Mouse (Mus musculus) CH12.LX (cell line): ENCODE data around the gene Fermt1.

ENCODE experiments used
- CTCF ChIP-seq, 2 experiments: IDR thresholded peaks in 1 of 2; conservative IDR thresholded peaks in 1 of 2; 2 replicates each; pipeline ENCODE4 v1.5.1; 2011 to 2012; ENCODE audit warnings: low read depth in 2 of 2, low read length in 2 of 2, improper control_type of control experiment in 1 of 2, inconsistent platforms in 1 of 2, mild to moderate bottlenecking in 1 of 2, moderate library complexity in 1 of 2
- MAX ChIP-seq: IDR thresholded peaks from 2 replicates; pipeline ENCODE4 v1.6.1; 2011; ENCODE audit warnings: low read length, improper control_type of control experiment
- POLR2A ChIP-seq: IDR thresholded peaks from 2 replicates; pipeline ENCODE4 v1.6.1; 2011; ENCODE audit warnings: low read depth, mild to moderate bottlenecking, improper control_type of control experiment, low read length
- SMC3 ChIP-seq: IDR thresholded peaks from 2 replicates; pipeline ENCODE4 v1.6.1; 2011; ENCODE audit warnings: low read depth, low read length, improper control_type of control experiment
- ZNF384 ChIP-seq: IDR thresholded peaks from 2 replicates; pipeline ENCODE4 v1.6.1; 2012; ENCODE audit warnings: low read depth, low read length, improper control_type of control experiment, inconsistent platforms

GRCm38 (mm10) chr2:132927298-132927697 lies 18.4 kb downstream of the Fermt1 start:
- TF ChIP-seq POLR2A: no peak
- TF ChIP-seq CTCF (conservative IDR thresholded peaks at IDR 0.05 in 1 of 2, IDR thresholded peaks at IDR 0.05 in 1 of 2; ENCODE audit: low read depth in 2 of 2, low read length in 2 of 2): no peak
- TF ChIP-seq ZNF384: no peak
- TF ChIP-seq SMC3: no peak
- TF ChIP-seq MAX: no peak
